Mouse (Mus musculus): ENCODE results near the gene Xrra1. TPM values are rescaled to one million over a fixed set of nuclear protein-coding genes. Genes with fewer than 3 reads are reported as not detected.

Xrra1 gene
- total RNA-seq, 2 experiments from 2014 or later: 0.64 to 1.4 TPM

- intact Hi-C loops (cut with DNase I): no loop called here
- no peak for DNase-seq
Measured at GRCm38 (mm10) chr7:99845533-99846236, 13.2 kb upstream of the Xrra1 start.

GRCm38 (mm10) chr7:99850534-99850933 lies 8.4 kb upstream of the Xrra1 start:
- intact Hi-C loops (cut with DNase I): no loop called here
- DNase-seq: no peak

- intact Hi-C loops (cut with DNase I): no loop called here
- no peak for DNase-seq
Measured at GRCm38 (mm10) chr7:99851121-99851520, 7.8 kb upstream of the Xrra1 start.

- DNase-seq: no peak
- intact Hi-C loops (cut with DNase I): no loop called here
Measured at GRCm38 (mm10) chr7:99851618-99852017, 7.3 kb upstream of the Xrra1 start.

GRCm38 (mm10) chr7:99853350-99853749 lies 5.6 kb upstream of the Xrra1 start:
- intact Hi-C loops (cut with DNase I): no loop called here
- DNase-seq: no peak

- intact Hi-C loops (cut with DNase I): no loop called here
- no peak for DNase-seq
Measured at GRCm38 (mm10) chr7:99854311-99854710, 4.6 kb upstream of the Xrra1 start.

- no peak for DNase-seq
- intact Hi-C loops (cut with DNase I): no loop called here
Measured at GRCm38 (mm10) chr7:99856266-99856861, 2.6 kb upstream of the Xrra1 start.

GRCm38 (mm10) chr7:99858175-99858812 lies 622 bp upstream of the Xrra1 start:
- DNase-seq: no peak
- intact Hi-C loops (cut with DNase I): no loop called here

- intact Hi-C loops (cut with DNase I): no loop called here
- DNase-seq: no peak
Measured at GRCm38 (mm10) chr7:99863362-99863761, 4.4 kb downstream of the Xrra1 start, which contains the start of gene Spcs2. Spcs2 (minus strand) TSS chr7:99863462.

- peak; percentile 20 for DNase-seq
- intact Hi-C loops (cut with DNase I): no loop called here
Measured at GRCm38 (mm10) chr7:99864241-99865028, 5.5 kb downstream of the Xrra1 start.

- no peak for DNase-seq
- intact Hi-C loops (cut with DNase I): no loop called here
Measured at GRCm38 (mm10) chr7:99865219-99865618, 6.3 kb downstream of the Xrra1 start.

GRCm38 (mm10) chr7:99869296-99869695 lies 10.4 kb downstream of the Xrra1 start:
- intact Hi-C loops (cut with DNase I): no loop called here

GRCm38 (mm10) chr7:99873965-99874364 lies 15.0 kb downstream of the Xrra1 start:
- intact Hi-C loops (cut with DNase I): no loop called here
- DNase-seq: no peak

More at GRCm38 (mm10) chr7:99869296-99869695, 10.4 kb downstream of the Xrra1 start:
- DNase-seq: no peak

GRCm38 (mm10) chr7:99875891-99876290 lies 17.0 kb downstream of the Xrra1 start:
- intact Hi-C loops (cut with DNase I): loop anchor here (5.0 kb wide), 1 partner anchor 259 kb away; no protein-coding TSS in a partner anchor
- DNase-seq: no peak

GRCm38 (mm10) chr7:99876345-99876744 lies 17.4 kb downstream of the Xrra1 start:
- peak; percentile 86 for DNase-seq
- intact Hi-C loops (cut with DNase I): loop anchor here (5.0 kb wide), 1 partner anchor 259 kb away; no protein-coding TSS in a partner anchor

- intact Hi-C loops (cut with DNase I): loop anchor here (5.0 kb wide), 1 partner anchor 261 kb away; no protein-coding TSS in a partner anchor
- no peak for DNase-seq
Measured at GRCm38 (mm10) chr7:99878254-99878653, 19.3 kb downstream of the Xrra1 start.

- no peak for DNase-seq
- intact Hi-C loops (cut with DNase I): no loop called here
Measured at GRCm38 (mm10) chr7:99887230-99887735, 28.4 kb downstream of the Xrra1 start.

- intact Hi-C loops (cut with DNase I): no loop called here
- DNase-seq: no peak
Measured at GRCm38 (mm10) chr7:99887743-99888142, 28.8 kb downstream of the Xrra1 start.

GRCm38 (mm10) chr7:99889175-99889880 lies 30.4 kb downstream of the Xrra1 start:
- peak; percentile 18 for DNase-seq

GRCm38 (mm10) chr7:99890168-99890755 lies 31.3 kb downstream of the Xrra1 start:
- intact Hi-C loops (cut with DNase I): no loop called here
- no peak for DNase-seq

More at GRCm38 (mm10) chr7:99889175-99889880, 30.4 kb downstream of the Xrra1 start:
- intact Hi-C loops (cut with DNase I): no loop called here

Measured in left cerebral cortex, postnatal 4 days (tissue).